Mouse (Mus musculus) C2C12 (cell line): Measurements from ENCODE around the gene Dusp13. TPM values are rescaled to one million over a fixed set of nuclear protein-coding genes. Genes with fewer than 3 reads are reported as not detected.

Experiments used
- H3K27me3 ChIP-seq: one replicate; pipeline ENCODE4 v1.6.1; 2011; ENCODE audit not compliant: control insufficient read depth, insufficient read depth, insufficient read length
- H3K36me3 ChIP-seq: one replicate; pipeline ENCODE4 v1.6.1; 2011; ENCODE audit not compliant: control insufficient read depth, insufficient read depth
- H3K4me3 ChIP-seq: one replicate; pipeline ENCODE4 v1.5.1; 2011; ENCODE audit warnings: mild to moderate bottlenecking, control low read depth; ENCODE audit not compliant: poor library complexity, insufficient read depth, severe bottlenecking
- H3K79me2 ChIP-seq: one replicate; pipeline ENCODE4 v1.6.1; 2011; ENCODE audit not compliant: control insufficient read depth, insufficient read depth
- H3K79me3 ChIP-seq: one replicate; pipeline ENCODE4 v1.6.1; 2011; ENCODE audit warnings: low read depth, control low read depth
- H3ac ChIP-seq: one replicate; pipeline ENCODE3; 2011; ENCODE audit warnings: low read depth; ENCODE audit not compliant: control insufficient read depth, insufficient read length
- CEBPB ChIP-seq: IDR thresholded peaks from one replicate; pipeline ENCODE4 v1.6.1; 2011; ENCODE audit warnings: low read depth, mild to moderate bottlenecking, control low read depth, moderate library complexity
- CTCF ChIP-seq: IDR thresholded peaks from one replicate; pipeline ENCODE4 v1.5.1; 2011; ENCODE audit not compliant: control insufficient read depth, insufficient read depth, insufficient read length
- FOSL1 ChIP-seq: IDR thresholded peaks from one replicate; pipeline ENCODE4 v1.8.0; 2011; ENCODE audit warnings: mild to moderate bottlenecking, low read length; ENCODE audit not compliant: poor library complexity, insufficient read depth, severe bottlenecking
- MAX ChIP-seq: IDR thresholded peaks from one replicate; pipeline ENCODE4 v1.6.1; 2011; ENCODE audit warnings: mild to moderate bottlenecking, control low read depth
- MYOD1 ChIP-seq: IDR thresholded peaks from one replicate; pipeline ENCODE4 v1.6.1; 2011; ENCODE audit warnings: low read depth; ENCODE audit not compliant: control insufficient read depth, insufficient read length
- MYOG ChIP-seq: IDR thresholded peaks from one replicate; pipeline ENCODE4 v1.6.1; 2011; ENCODE audit not compliant: control insufficient read depth, insufficient read length; ENCODE audit errors: extremely low read depth
- USF1 ChIP-seq: IDR thresholded peaks from one replicate; pipeline ENCODE4 v1.6.1; 2011; ENCODE audit warnings: low read depth, mild to moderate bottlenecking, control low read depth, moderate library complexity
- polyA plus RNA-seq: library from polyadenylated mRNA; unstranded; fragments of >200 nt; fragmentation: generic; extraction: Trizol; gene quantifications from one replicate; pipeline ENCODE4 v1.2.1, GENCODE M21; 2012; ENCODE audit warnings: missing spikeins

Dusp13 gene
- polyA plus RNA-seq, 1 experiment, result 2.7 TPM

GRCm38 (mm10) chr14:21706759-21707571 is 44.0 kb downstream of the Dusp13 start:
- Histone ChIP-seq H3K4me3 (no peak overlapping the region), H3K27me3 (no peaks in the 10 kb centered on the region), H3K36me3 (no peaks in the 10 kb centered on the region), H3K79me3 (no peaks in the 10 kb centered on the region), H3ac (no peak overlapping the region), H3K79me2 (no peaks in the 10 kb centered on the region)
- no peak for TF ChIP-seq MYOG
- no peak for TF ChIP-seq MAX
- no peak for TF ChIP-seq CTCF
- TF ChIP-seq FOSL1, result no peak
- no peak for TF ChIP-seq CEBPB
- no peak for TF ChIP-seq MYOD1
- no peak for TF ChIP-seq USF1

DNA sequence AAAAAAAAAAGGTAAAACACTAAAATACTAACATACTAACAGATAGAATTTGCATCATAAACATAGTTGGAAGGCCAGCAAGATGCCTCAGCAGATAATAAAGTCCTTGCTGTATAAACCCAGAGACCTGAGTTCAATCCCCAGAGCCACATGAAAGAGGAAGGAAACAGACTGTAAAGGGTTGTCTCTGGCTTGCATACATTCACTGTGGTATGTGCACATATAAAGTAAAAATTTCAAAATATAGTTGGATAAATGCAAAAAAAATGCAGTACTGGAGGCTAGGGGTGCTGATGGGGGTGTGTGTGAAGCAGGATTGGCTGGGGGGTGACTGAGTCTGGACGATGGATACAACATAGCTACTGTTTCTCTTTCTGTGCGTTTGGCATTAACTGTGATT is 45.5 kb downstream of the Dusp13 start:
- Histone ChIP-seq H3K79me2 (no peaks in the 10 kb centered on the region), H3K36me3 (no peaks in the 10 kb centered on the region), H3K4me3 (no peak overlapping the region), H3K79me3 (no peaks in the 10 kb centered on the region), H3ac (no peak overlapping the region), H3K27me3 (no peaks in the 10 kb centered on the region)
- no peak for TF ChIP-seq CTCF
- TF ChIP-seq FOSL1, result no peak
- no peak for TF ChIP-seq MYOD1

DNA sequence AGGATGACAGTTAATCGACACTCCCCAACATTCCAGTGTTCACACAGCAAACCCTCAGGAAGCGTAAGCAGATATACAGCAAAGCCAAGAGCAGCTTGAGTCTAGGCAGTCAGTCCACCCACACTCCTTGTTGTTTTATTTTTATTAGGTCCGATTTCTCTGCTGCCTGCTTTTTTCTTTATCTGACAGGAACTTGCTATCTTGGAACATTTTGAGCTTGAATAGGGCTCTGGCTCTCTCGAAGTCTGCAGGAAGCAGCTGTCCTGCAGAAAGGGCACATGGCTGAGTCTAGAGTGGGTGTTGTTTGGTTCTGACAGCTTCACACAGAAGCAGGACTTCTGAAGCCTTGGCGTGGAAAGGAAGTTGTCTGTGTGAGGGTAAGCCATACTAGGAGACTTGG is 47.7 kb downstream of the Dusp13 start:
- TF ChIP-seq CTCF, result no peak
- TF ChIP-seq MYOG, result no peak
- no peak for TF ChIP-seq MAX
- no peaks in the 10 kb centered on the region for H3K79me3 ChIP-seq

GRCm38 (mm10) chr14:21702691-21703090 is 48.3 kb downstream of the Dusp13 start:
- TF ChIP-seq CEBPB (no peak), FOSL1 (no peak), MYOG (no peak), MYOD1 (no peak), CTCF (no peak), USF1 (no peak), MAX (no peak)
- H3K27me3 ChIP-seq, result no peaks in the 10 kb centered on the region
- H3K4me3 ChIP-seq, result no peak overlapping the region

More for the DNA sequence above, 47.7 kb downstream of the Dusp13 start:
- Histone ChIP-seq H3K79me2 (no peaks in the 10 kb centered on the region), H3K27me3 (no peaks in the 10 kb centered on the region), H3ac (no peak overlapping the region), H3K36me3 (no peaks in the 10 kb centered on the region), H3K4me3 (no peak overlapping the region)

DNA sequence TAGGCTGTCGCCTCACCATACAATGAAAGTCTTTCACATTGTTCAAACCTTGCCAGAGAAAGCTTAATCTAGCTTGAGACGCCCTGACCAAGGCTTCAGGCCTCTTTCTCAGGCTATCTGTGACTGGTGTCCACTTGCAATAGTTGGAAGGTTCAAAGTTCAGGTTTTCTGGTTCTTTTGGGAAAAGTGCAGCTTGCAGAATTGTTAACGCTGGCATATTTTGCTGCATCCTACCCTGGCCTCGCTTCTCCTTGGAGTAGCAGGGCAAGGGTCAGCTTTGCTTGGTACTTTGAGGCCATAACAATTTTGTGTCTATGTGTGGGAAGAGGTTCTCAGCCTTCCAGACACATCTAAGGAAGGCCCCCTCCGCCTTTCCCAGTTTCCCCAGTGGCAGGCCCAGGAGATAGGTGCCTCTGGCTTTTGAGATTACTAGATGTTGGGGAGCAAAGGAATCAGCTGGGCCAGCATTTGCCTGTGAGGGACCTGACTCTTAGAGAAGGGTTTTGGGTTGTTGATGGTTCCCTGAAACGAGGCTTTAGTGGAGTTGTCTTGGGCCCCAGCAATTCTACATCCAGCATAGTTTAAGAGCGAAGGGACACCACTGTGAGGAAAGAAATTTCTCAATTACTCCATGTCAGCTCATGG is 54.7 kb downstream of the Dusp13 start:
- H3K79me2 ChIP-seq, result no peaks in the 10 kb centered on the region
- H3ac ChIP-seq, result no peak overlapping the region
- H3K27me3 ChIP-seq, result no peaks in the 10 kb centered on the region
- H3K36me3 ChIP-seq, result no peaks in the 10 kb centered on the region
- H3K79me3 ChIP-seq, result no peaks in the 10 kb centered on the region
- TF ChIP-seq MYOG, result no peak
- TF ChIP-seq FOSL1, result no peak
- no peak for TF ChIP-seq MYOD1
- no peak for TF ChIP-seq CEBPB
- TF ChIP-seq CTCF, result no peak
- no peak for TF ChIP-seq USF1
- TF ChIP-seq MAX, result no peak
- H3K4me3 ChIP-seq, result no peak overlapping the region

More at GRCm38 (mm10) chr14:21702691-21703090, 48.3 kb downstream of the Dusp13 start:
- H3K79me2 ChIP-seq, result no peaks in the 10 kb centered on the region
- H3ac ChIP-seq, result no peak overlapping the region
- no peaks in the 10 kb centered on the region for H3K36me3 ChIP-seq
- H3K79me3 ChIP-seq, result no peaks in the 10 kb centered on the region

DNA sequence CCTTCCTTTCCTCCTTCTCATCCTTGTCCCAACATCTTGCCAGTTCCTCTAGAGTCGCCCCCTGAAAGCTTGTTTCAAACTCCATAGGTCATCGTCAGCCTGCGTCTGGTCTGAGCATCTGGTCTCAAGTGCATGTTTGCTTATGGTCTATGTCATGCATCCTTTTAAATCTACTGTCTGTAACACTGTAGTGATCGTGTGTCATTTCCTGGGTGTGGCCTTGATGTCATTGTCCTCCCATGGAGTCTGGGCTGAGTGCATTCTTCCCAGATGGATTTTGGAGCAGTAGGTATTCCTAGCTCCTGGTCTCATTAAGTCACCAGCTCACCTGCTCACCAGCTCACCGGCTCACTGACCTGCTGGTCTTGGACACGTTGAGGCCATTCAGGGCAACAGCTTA is 56.0 kb downstream of the Dusp13 start:
- no peaks in the 10 kb centered on the region for H3K79me2 ChIP-seq
- H3K4me3 ChIP-seq, result no peak overlapping the region
- no peaks in the 10 kb centered on the region for H3K36me3 ChIP-seq
- H3K79me3 ChIP-seq, result no peaks in the 10 kb centered on the region
- TF ChIP-seq MYOG (no peak), FOSL1 (no peak), MYOD1 (no peak), CEBPB (no peak), CTCF (no peak), USF1 (no peak), MAX (no peak)
- H3ac ChIP-seq, result no peak overlapping the region
- no peaks in the 10 kb centered on the region for H3K27me3 ChIP-seq
